Mouse (Mus musculus): ENCODE results near the gene Cdh4. TPM values are rescaled to one million over a fixed set of nuclear protein-coding genes. Genes with fewer than 3 reads are reported as not detected.

The Cdh4 gene
- polyA plus RNA-seq, 1 experiment from 2014 or later: 3.2 TPM

DNA sequence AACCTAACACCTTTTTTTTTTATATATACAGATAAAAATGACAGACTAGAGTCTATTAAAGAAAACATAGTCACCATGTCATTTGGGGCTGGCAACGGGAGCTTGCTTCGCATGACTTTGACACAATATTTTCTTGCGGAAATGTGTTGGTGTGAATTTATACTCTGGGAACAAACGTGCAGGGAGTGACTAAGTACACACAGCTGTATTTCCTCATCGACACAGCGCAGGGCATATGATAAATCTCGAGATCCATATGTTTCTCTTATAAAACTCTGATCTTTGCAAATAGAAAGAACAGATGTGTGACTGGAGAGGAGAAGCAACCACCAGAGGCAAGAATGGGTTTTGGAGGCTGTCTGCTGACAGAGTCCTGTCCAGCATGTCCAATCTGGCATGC, 304.3 kb downstream of the Cdh4 start:
- no peaks in the 10 kb centered on the region for H3K4me1 ChIP-seq (ENCODE audit: control insufficient read depth, insufficient read depth, low read length)
- H3K27ac ChIP-seq (replicated peaks; ENCODE audit: low read depth, low read length): no peak overlapping the region
- no peaks in the 10 kb centered on the region for H3K36me3 ChIP-seq (ENCODE audit: control insufficient read depth, insufficient read depth, low read length)
- no peak overlapping the region for H3K4me3 ChIP-seq (ENCODE audit: low read depth, low read length)
- no peak overlapping the region for H3K4me2 ChIP-seq (ENCODE audit: low read depth, severe bottlenecking)
- H3K27me3 ChIP-seq (ENCODE audit: control insufficient read depth, insufficient read depth, low read length): no peaks in the 10 kb centered on the region
- H3K9me3 ChIP-seq (ENCODE audit: control insufficient read depth, low read length): no peaks in the 10 kb centered on the region
- no peak overlapping the region for H3K9ac ChIP-seq (ENCODE audit: low read length)
- DNase-seq (ENCODE audit: low spot score) (no peak), ATAC-seq (ENCODE audit: insufficient number of reproducible peaks, low FRiP score, low TSS enrichment, low read depth) (no peak)
- 75% methylated on average over 7 of the region's 7 CpGs for WGBS

DNA sequence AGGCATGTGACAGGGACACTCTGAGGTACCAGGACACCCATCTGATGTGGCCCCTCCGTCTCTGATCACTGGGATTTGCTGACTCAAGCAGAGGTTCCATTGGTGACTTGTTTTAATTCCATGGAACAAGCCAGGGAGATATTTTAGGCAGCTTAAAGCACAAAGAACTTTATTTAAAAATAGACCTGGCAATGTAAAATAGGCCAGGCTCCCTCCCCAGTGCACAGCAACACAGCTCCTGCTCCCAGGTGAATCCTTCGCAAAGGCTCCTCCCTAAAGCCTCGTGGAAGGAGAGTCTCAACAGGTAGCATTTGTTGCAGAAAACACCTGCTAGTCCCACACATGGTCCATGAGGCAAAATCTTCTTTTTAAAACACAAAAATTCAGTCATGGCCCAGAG, 307.2 kb downstream of the Cdh4 start:
- H3K4me2 ChIP-seq (ENCODE audit: low read depth, severe bottlenecking): no peak overlapping the region
- H3K4me1 ChIP-seq (ENCODE audit: control insufficient read depth, insufficient read depth, low read length): no peaks in the 10 kb centered on the region
- no peak overlapping the region for H3K4me3 ChIP-seq (ENCODE audit: low read depth, low read length)
- no peak overlapping the region for H3K27ac ChIP-seq (replicated peaks; ENCODE audit: low read depth, low read length)
- H3K9me3 ChIP-seq (ENCODE audit: control insufficient read depth, low read length): no peaks in the 10 kb centered on the region
- no peaks in the 10 kb centered on the region for H3K27me3 ChIP-seq (ENCODE audit: control insufficient read depth, insufficient read depth, low read length)
- H3K9ac ChIP-seq (ENCODE audit: low read length): no peak overlapping the region
- no peaks in the 10 kb centered on the region for H3K36me3 ChIP-seq (ENCODE audit: control insufficient read depth, insufficient read depth, low read length)
- 75% methylated on average over 3 of the region's 3 CpGs for WGBS
- DNase-seq (ENCODE audit: low spot score): no peak
- ATAC-seq (ENCODE audit: insufficient number of reproducible peaks, low FRiP score, low TSS enrichment, low read depth): no peak

DNA sequence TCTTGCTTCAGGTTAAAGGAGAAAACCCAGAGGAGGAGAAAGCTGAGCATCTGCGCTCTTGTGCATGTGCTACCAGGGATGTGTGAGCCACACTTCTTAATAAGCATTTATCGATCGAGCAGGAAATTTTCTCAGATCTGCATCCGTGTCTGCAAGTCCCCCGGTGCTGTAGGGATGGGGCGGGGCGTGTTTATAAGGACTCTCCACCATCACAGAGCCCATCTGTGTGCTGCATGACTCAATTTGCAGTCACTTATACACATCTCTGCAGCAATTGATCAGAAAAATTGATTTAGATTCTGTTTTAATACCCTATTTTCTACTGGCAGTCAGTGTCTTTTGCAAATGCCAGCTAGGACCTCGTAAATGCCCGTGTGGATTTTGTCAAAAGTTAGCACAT, 311.6 kb downstream of the Cdh4 start:
- 86% methylated on average over 9 of the region's 9 CpGs for WGBS
- Histone ChIP-seq H3K4me3 (ENCODE audit: low read depth, low read length) (no peak overlapping the region), H3K36me3 (ENCODE audit: control insufficient read depth, insufficient read depth, low read length) (no peaks in the 10 kb centered on the region), H3K27me3 (ENCODE audit: control insufficient read depth, insufficient read depth, low read length) (no peaks in the 10 kb centered on the region), H3K4me1 (ENCODE audit: control insufficient read depth, insufficient read depth, low read length) (no peaks in the 10 kb centered on the region), H3K4me2 (ENCODE audit: low read depth, severe bottlenecking) (no peak overlapping the region), H3K9ac (ENCODE audit: low read length) (no peak overlapping the region), H3K9me3 (ENCODE audit: control insufficient read depth, low read length) (no peaks in the 10 kb centered on the region), H3K27ac (replicated peaks; ENCODE audit: low read depth, low read length) (no peak overlapping the region)
- ATAC-seq (ENCODE audit: insufficient number of reproducible peaks, low FRiP score, low TSS enrichment, low read depth) (no peak), DNase-seq (ENCODE audit: low spot score) (no peak)

DNA sequence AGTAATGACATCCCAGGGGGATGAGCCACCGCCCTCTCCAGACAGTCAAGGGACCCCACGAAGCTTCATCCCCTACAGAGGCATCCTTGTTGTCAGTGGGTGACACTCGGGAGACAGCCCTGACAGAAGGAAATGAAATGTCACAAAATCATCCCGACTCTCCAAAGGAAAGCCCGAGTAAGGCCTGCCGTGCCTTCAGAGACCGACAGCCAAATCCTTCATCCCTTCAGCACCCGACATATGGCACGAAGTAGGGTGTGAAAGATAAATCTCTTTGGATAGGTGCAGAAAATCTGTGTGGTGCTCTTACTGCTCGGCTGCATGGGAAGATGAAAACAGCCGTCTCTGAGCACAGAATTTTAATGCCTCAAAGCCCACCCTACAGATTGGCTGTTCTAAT, 312.5 kb downstream of the Cdh4 start:
- no peaks in the 10 kb centered on the region for H3K27me3 ChIP-seq (ENCODE audit: control insufficient read depth, insufficient read depth, low read length)
- H3K4me1 ChIP-seq (ENCODE audit: control insufficient read depth, insufficient read depth, low read length): no peaks in the 10 kb centered on the region
- no peak overlapping the region for H3K4me2 ChIP-seq (ENCODE audit: low read depth, severe bottlenecking)
- ATAC-seq (ENCODE audit: insufficient number of reproducible peaks, low FRiP score, low TSS enrichment, low read depth): no peak
- no peak overlapping the region for H3K27ac ChIP-seq (replicated peaks; ENCODE audit: low read depth, low read length)
- no peak overlapping the region for H3K4me3 ChIP-seq (ENCODE audit: low read depth, low read length)
- WGBS: 72% methylated on average over 11 of the region's 11 CpGs
- H3K36me3 ChIP-seq (ENCODE audit: control insufficient read depth, insufficient read depth, low read length): no peaks in the 10 kb centered on the region
- no peaks in the 10 kb centered on the region for H3K9me3 ChIP-seq (ENCODE audit: control insufficient read depth, low read length)
- DNase-seq (ENCODE audit: low spot score): no peak
- H3K9ac ChIP-seq (ENCODE audit: low read length): no peak overlapping the region

DNA sequence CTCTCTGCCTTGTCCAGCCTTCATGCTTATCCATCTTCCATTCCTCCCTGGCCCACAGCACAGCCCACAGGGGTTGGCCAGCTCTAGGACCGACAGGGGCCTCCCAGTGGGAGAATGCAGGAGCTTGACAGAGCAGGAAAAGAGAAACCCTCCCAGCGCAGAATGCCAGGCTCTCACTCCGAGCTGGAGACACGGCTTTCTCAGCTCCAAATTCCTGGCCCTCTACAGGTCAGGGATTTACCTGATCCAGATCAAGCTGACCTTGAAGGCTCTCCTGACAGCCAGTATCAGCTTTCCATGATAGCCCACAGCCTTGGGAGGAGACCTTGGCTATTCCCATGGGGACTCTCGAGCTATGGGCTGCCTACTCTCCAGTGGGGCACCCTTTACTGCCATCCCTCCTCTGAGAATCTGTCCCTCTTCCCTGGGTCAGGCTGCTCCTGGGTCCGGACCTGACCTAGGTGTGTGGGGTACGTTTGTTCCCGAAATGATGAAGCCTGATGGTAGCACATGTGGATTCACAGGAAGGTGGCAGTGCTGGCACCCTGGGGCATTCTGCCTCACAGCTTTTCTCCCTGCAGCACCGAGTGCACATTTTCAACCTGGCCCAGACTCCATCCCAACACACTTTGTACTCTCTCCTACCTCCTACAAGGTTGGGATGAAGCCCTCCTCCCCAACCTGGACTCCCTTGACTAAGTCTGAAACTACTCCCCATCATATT, 319.6 kb downstream of the Cdh4 start:
- no peak for DNase-seq (ENCODE audit: low spot score)
- no peaks in the 10 kb centered on the region for H3K9me3 ChIP-seq (ENCODE audit: control insufficient read depth, low read length)
- no peaks in the 10 kb centered on the region for H3K4me1 ChIP-seq (ENCODE audit: control insufficient read depth, insufficient read depth, low read length)
- no peak overlapping the region for H3K4me3 ChIP-seq (ENCODE audit: low read depth, low read length)
- H3K4me2 ChIP-seq (ENCODE audit: low read depth, severe bottlenecking): no peak overlapping the region
- no peak for ATAC-seq (ENCODE audit: insufficient number of reproducible peaks, low FRiP score, low TSS enrichment, low read depth)
- H3K36me3 ChIP-seq (ENCODE audit: control insufficient read depth, insufficient read depth, low read length): no peaks in the 10 kb centered on the region
- H3K27me3 ChIP-seq (ENCODE audit: control insufficient read depth, insufficient read depth, low read length): peaks cover 8% of the 10 kb centered on the region; the same call in 1 of the 2 replicates
- no peak overlapping the region for H3K9ac ChIP-seq (ENCODE audit: low read length)
- no peak overlapping the region for H3K27ac ChIP-seq (replicated peaks; ENCODE audit: low read depth, low read length)
- 56% methylated on average over 9 of the region's 9 CpGs for WGBS

DNA sequence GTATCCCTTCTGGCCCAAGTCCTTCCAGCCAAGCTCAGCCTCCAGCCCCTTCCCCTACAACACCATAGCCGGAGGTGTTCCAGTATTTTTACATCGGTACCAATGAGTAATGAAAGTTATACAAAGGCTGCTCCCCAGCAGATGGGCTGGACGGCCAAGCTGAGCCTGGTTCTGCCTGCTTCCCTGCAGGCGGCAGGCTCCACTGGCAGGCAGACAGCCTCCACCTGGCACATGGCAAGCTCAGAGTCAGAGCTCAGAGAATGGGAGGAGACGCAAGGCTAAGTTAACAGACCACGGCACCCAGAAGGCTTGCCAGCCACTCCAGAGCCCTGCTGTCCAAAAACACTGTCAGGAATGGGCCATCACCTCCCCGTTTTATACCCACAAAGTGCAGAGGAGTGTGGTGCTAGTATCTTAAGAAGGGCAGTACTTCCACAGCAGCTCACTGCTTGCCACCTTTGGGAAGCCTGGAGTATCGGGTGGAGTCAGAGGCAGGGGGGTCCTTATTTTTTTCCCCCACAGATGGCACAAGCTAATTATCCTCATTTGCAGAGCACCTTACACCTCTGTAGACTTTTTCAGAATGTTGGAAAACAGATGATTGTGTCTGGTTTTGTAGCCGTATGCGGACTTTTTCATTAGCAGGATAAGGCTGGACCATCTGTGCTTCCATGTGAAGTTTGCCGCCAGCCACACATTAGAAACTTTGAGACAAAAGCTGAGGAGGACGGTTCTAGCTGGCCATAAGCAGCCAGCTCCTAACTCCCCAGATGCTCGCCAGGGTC, 320.5 kb downstream of the Cdh4 start:
- WGBS: 74% methylated on average over 13 of the region's 13 CpGs
- H3K4me1 ChIP-seq (ENCODE audit: control insufficient read depth, insufficient read depth, low read length): 0 out of 2 replicates have a peak, but pooled peaks cover 2% of the 10 kb centered on the region
- H3K9ac ChIP-seq (ENCODE audit: low read length): no peak overlapping the region
- DNase-seq (ENCODE audit: low spot score): no peak
- H3K36me3 ChIP-seq (ENCODE audit: control insufficient read depth, insufficient read depth, low read length): no peaks in the 10 kb centered on the region
- H3K27me3 ChIP-seq (ENCODE audit: control insufficient read depth, insufficient read depth, low read length): peaks cover 14% of the 10 kb centered on the region; the same call in 1 of the 2 replicates
- H3K27ac ChIP-seq (replicated peaks; ENCODE audit: low read depth, low read length): no peak overlapping the region
- no peak for ATAC-seq (ENCODE audit: insufficient number of reproducible peaks, low FRiP score, low TSS enrichment, low read depth)
- H3K9me3 ChIP-seq (ENCODE audit: control insufficient read depth, low read length): no peaks in the 10 kb centered on the region
- no peak overlapping the region for H3K4me2 ChIP-seq (ENCODE audit: low read depth, severe bottlenecking)
- no peak overlapping the region for H3K4me3 ChIP-seq (ENCODE audit: low read depth, low read length)

DNA sequence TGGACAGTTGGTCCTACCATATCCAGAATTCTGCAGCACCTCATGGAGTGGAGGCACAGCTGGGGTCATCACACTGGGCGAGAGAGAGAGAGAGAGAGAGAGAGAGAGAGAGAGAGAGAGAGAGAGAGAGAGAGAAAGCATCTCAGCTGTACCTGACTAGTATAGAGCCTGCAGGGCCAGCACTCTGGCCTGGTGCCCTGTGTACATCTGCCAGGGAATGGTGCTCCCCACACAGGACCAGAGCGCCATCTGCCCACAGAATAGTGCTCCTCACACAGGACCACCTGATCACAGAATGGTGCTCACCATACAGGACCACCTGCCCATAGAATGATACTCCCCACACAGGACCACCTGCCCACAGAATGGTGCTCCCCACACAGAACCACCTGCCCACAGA, 322.2 kb downstream of the Cdh4 start:
- H3K27me3 ChIP-seq (ENCODE audit: control insufficient read depth, insufficient read depth, low read length): peaks cover 14% of the 10 kb centered on the region; the same call in 1 of the 2 replicates
- WGBS: 88% methylated on average over 2 of the region's 2 CpGs
- H3K4me3 ChIP-seq (ENCODE audit: low read depth, low read length): no peak overlapping the region
- no peak overlapping the region for H3K27ac ChIP-seq (replicated peaks; ENCODE audit: low read depth, low read length)
- no peak for DNase-seq (ENCODE audit: low spot score)
- H3K4me2 ChIP-seq (ENCODE audit: low read depth, severe bottlenecking): no peak overlapping the region
- 0 out of 2 replicates have a peak, but pooled peaks cover 2% of the 10 kb centered on the region for H3K4me1 ChIP-seq (ENCODE audit: control insufficient read depth, insufficient read depth, low read length)
- no peak for ATAC-seq (ENCODE audit: insufficient number of reproducible peaks, low FRiP score, low TSS enrichment, low read depth)
- no peaks in the 10 kb centered on the region for H3K9me3 ChIP-seq (ENCODE audit: control insufficient read depth, low read length)
- no peaks in the 10 kb centered on the region for H3K36me3 ChIP-seq (ENCODE audit: control insufficient read depth, insufficient read depth, low read length)
- H3K9ac ChIP-seq (ENCODE audit: low read length): no peak overlapping the region

DNA sequence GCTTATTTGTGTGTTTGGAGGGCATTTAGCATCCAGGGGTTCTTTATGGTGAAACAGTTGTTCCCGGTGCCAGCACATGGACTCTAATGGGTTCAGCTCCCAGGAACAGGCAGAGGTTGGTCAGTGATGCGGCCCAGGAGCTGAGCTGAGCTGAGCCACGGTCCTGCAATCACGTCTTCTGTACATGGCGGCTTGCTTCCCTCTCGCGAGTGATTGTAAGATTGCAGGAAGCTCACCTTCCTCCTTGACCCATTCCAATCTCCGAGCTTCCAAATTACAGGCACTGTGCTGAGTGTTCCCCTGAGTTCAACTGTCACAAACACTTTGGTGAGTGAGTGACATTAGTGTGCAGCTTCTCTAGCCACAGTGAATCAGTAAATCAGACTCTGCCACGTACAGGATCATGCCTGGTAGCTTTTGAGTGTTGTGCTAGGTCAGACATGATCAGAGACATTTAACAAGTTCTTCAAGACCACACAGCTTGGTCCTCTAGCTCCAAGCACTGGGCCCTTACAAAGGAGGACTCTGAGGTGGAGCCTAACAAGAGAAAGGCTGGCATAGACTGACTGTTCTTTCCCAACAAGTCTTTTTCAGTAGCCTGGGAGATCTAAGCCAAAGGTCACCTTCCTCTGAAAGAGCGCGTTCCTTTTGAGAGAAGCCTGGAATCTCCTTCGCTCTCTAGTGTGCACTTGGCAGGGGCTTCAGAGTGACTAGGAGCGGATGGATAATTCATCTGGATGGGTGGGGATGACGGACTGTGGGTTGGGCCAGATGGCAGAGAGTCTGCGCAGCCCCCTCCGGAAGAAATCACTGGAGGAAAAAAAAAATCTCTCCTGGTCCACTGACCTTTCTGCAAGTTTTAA, 324.7 kb downstream of the Cdh4 start:
- H3K4me3 ChIP-seq (ENCODE audit: low read depth, low read length): no peak overlapping the region
- H3K4me2 ChIP-seq (ENCODE audit: low read depth, severe bottlenecking): no peak overlapping the region

More for the DNA sequence above, 324.7 kb downstream of the Cdh4 start:
- Histone ChIP-seq H3K9me3 (ENCODE audit: control insufficient read depth, low read length) (no peaks in the 10 kb centered on the region), H3K27ac (replicated peaks; ENCODE audit: low read depth, low read length) (no peak overlapping the region), H3K4me1 (ENCODE audit: control insufficient read depth, insufficient read depth, low read length) (0 out of 2 replicates have a peak, but pooled peaks cover 2% of the 10 kb centered on the region), H3K36me3 (ENCODE audit: control insufficient read depth, insufficient read depth, low read length) (no peaks in the 10 kb centered on the region), H3K27me3 (ENCODE audit: control insufficient read depth, insufficient read depth, low read length) (peaks cover 14% of the 10 kb centered on the region; the same call in 1 of the 2 replicates), H3K9ac (ENCODE audit: low read length) (no peak overlapping the region)
- WGBS: 24% methylated on average over 16 of the region's 16 CpGs
- ATAC-seq (ENCODE audit: insufficient number of reproducible peaks, low FRiP score, low TSS enrichment, low read depth) (no peak), DNase-seq (ENCODE audit: low spot score) (no peak)

Measured in limb, embryonic 11.5 days (tissue).